Mouse (Mus musculus) spleen, adult 2 months (tissue): ENCODE measurements around the gene Wtap. TPM values are rescaled to one million over a fixed set of nuclear protein-coding genes. Genes with fewer than 3 reads are reported as not detected.
"Not testable (repeated sequence)": the region's sequence is repeated elsewhere in the genome, so short reads cannot be mapped to it uniquely, and the experiment has no call there.

Source experiments
- DNase-seq, 2 experiments: peaks; one replicate each; pipeline versions ENCODE4 v3.0.0 to v3.0.0-alpha.2; 2012 to 2021; ENCODE audit warnings: low spot score in 2 of 2, low read depth in 1 of 2
- H3K27ac ChIP-seq: fragments of 200-500 bp; 2 replicates; pipeline ENCODE4 v1.5.1; 2012; ENCODE audit warnings: low read length, inconsistent platforms; ENCODE audit not compliant: insufficient read depth
- H3K27me3 ChIP-seq: fragments of 200-500 bp; 2 replicates; pipeline ENCODE4 v1.6.1; 2012; ENCODE audit warnings: mild to moderate bottlenecking, moderate library complexity, low read length, inconsistent platforms; ENCODE audit not compliant: control insufficient read depth, insufficient read depth
- H3K36me3 ChIP-seq: fragments of 200-500 bp; 2 replicates; pipeline ENCODE4 v1.6.1; 2012; ENCODE audit warnings: mild to moderate bottlenecking, low read length, inconsistent platforms; ENCODE audit not compliant: control insufficient read depth, insufficient read depth
- H3K4me1 ChIP-seq: fragments of 200-500 bp; 2 replicates; pipeline ENCODE4 v1.6.1; 2011; ENCODE audit warnings: inconsistent platforms; ENCODE audit not compliant: control insufficient read depth, insufficient read depth, insufficient read length
- H3K4me3 ChIP-seq: fragments of 200-500 bp; 2 replicates; pipeline ENCODE4 v1.5.1; 2011; ENCODE audit warnings: mild to moderate bottlenecking, inconsistent platforms; ENCODE audit not compliant: insufficient read depth, insufficient read length; ENCODE audit errors: extremely low read depth
- CTCF ChIP-seq: fragments of 200-500 bp; IDR thresholded peaks from 2 replicates; pipeline ENCODE4 v1.5.1; 2011; ENCODE audit warnings: mild to moderate bottlenecking, inconsistent platforms; ENCODE audit not compliant: insufficient read depth, insufficient read length, insufficient replicate concordance; ENCODE audit errors: extremely low read depth
- POLR2A ChIP-seq: fragments of 200-500 bp; IDR thresholded peaks from 2 replicates; pipeline ENCODE4 v1.6.1; 2011; ENCODE audit warnings: low read depth, low read length, inconsistent platforms
- WGBS: fragments of 180-500 bp; shearing (Covaris S2); methylation state at CpG from one replicate; pipeline ENCODE4 v1.1.7; 2018; 5-methylcytosine and 5-hydroxymethylcytosine counted together
- polyA plus RNA-seq: library from polyadenylated mRNA; depleted of rRNA; stranded (reverse); fragments of >200 nt; gene quantifications from 2 replicates; pipeline ENCODE4 v1.2.3, GENCODE M21; 2012

The Wtap gene
- polyA plus RNA-seq, 1 experiment = 11.7 TPM

DNA sequence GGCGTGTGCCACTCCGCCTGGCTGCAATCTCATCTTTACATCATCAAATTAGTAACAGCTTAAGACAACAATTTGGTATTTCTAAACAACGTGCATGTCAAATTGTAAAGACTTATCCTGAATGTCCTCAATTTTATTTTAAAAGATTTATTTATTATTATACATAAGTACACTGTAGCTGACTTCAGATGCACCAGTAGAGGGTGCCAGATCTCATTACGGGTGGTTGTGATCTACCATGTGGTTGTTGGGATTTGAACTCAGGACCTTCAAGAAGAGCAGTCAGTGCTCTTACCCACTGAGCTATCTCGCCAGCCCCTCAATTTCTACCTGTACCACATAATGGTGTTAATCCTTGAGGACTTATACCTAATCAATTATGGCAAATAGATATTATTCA lies 8.3 kb upstream of the Wtap start:
- not testable (repeated sequence) for H3K27me3 ChIP-seq, H3K27ac ChIP-seq, H3K4me3 ChIP-seq, H3K4me1 ChIP-seq, H3K36me3 ChIP-seq, DNase-seq
- WGBS = 94% methylated on average over 5 of the region's 5 CpGs

DNA sequence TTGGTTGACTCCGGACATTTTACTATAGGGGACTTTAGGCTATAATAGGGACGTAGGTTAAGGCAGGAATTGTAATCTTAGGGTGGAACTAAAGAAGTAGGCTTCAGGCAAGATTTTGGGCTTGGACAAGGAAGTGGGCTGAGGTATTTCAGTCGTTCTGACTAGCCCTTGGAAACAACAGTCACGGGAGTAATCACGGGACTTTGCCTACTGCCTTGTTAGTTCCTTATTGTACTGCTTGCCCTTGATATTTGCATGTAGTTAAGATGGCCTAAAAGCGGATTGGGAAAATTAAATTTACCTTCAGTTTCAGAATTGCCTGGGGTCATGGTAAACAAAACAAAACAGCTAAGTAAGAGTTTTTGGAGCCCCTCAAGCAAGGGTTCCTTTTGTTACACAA lies 5.1 kb upstream of the Wtap start:
- WGBS = 76% methylated on average over 6 of the region's 6 CpGs
- Histone ChIP-seq H3K4me3 (no peak overlapping the region), H3K4me1 (no peaks in the 10 kb centered on the region), H3K27me3 (no peaks in the 10 kb centered on the region), H3K27ac (no peak overlapping the region), H3K36me3 (no peaks in the 10 kb centered on the region)
- no peak for TF ChIP-seq CTCF
- no peak for TF ChIP-seq POLR2A
- DNase-seq = no peak

DNA sequence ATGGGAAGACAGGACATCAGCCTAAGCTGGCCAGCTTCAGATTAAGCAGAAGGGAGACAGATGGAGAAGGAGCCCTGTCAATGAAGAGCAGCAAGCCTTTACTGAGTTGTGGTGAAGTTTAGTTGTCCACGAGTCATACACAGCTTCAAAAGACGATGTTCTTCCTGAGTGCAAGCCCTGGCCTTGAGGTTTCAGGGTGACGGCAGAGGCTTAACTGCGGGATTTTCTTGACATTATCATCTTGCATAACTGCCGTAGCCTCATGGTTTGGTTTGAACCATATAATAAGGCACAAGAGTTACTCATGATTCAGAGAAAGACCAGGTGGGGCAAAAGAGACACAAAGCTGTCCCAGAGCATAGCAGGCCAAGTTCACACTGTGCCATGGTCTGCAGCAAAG lies 3.9 kb upstream of the Wtap start:
- H3K4me1 ChIP-seq = no peaks in the 10 kb centered on the region
- 91% methylated on average over 5 of the region's 5 CpGs for WGBS
- H3K36me3 ChIP-seq = no peaks in the 10 kb centered on the region
- no peak overlapping the region for H3K4me3 ChIP-seq
- no peak overlapping the region for H3K27ac ChIP-seq
- H3K27me3 ChIP-seq = no peaks in the 10 kb centered on the region
- no peak for DNase-seq
- TF ChIP-seq CTCF = no peak
- TF ChIP-seq POLR2A = no peak

DNA sequence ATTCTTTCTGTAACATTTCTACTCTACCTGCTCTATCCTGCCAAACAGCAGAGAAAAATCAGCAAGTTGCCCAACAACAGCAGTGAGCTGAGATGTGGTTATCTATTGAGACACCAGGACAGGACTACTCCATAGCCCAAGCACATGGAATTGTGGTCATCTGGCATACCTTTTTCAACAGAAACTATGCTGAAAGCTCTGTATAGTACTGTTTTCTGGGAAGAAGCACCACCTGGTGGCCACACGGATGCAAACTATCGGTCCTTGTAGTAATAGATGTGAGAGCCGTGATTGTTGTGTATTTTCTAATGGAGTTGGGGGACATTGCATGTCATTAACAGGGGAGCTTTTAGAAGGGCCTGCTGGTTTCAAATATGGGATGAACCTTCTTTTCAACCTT lies 2.4 kb upstream of the Wtap start:
- Histone ChIP-seq H3K4me1 (no peaks in the 10 kb centered on the region), H3K4me3 (no peak overlapping the region), H3K36me3 (no peaks in the 10 kb centered on the region), H3K27ac (no peak overlapping the region), H3K27me3 (no peaks in the 10 kb centered on the region)
- peak; percentile 41; the same call in 1 of the 2 replicates for TF ChIP-seq CTCF
- TF ChIP-seq POLR2A = no peak
- WGBS = 16% methylated on average over 3 of the region's 3 CpGs
- DNase-seq = peak; percentile 15 to 67

DNA sequence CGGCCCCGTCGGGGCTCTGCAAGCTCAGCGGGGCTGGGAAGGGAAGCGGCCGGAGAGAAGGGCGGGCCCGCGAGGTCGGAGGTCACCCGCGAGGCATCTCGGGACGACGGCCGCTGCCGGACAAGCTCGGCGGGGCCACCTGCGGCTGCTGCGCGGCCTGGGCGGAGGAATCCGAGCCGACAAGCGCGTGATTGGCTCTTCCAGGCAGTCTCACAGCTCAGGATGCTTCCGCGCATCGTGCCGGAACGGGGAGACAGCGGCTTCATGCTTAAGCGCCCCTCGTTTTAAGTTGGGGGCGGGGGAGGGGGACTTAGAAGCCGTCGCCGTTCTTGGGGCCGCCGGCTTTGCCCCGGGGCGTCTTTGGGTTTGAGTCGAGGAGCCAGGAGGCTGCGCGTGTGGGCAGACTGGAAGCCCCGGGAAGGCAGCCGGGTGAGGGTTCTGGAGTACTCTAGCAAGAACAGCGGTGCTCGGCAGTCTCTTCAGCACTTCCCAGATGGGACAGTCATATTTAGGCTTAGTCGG lies 1.4 kb downstream of the Wtap start:
- Histone ChIP-seq H3K4me1 (peaks cover 2% of the 10 kb centered on the region; the same call in 1 of the 2 replicates), H3K36me3 (no peaks in the 10 kb centered on the region; the same call in 1 of the 2 replicates), H3K27ac (peak overlapping the region; percentile 100), H3K4me3 (peak overlapping the region; percentile 100), H3K27me3 (no peaks in the 10 kb centered on the region)
- peak; percentile 69 for TF ChIP-seq POLR2A
- TF ChIP-seq CTCF = no peak
- DNase-seq = peak; percentile 75 to 91
- under 1% methylated on average over 50 of the region's 51 CpGs for WGBS

DNA sequence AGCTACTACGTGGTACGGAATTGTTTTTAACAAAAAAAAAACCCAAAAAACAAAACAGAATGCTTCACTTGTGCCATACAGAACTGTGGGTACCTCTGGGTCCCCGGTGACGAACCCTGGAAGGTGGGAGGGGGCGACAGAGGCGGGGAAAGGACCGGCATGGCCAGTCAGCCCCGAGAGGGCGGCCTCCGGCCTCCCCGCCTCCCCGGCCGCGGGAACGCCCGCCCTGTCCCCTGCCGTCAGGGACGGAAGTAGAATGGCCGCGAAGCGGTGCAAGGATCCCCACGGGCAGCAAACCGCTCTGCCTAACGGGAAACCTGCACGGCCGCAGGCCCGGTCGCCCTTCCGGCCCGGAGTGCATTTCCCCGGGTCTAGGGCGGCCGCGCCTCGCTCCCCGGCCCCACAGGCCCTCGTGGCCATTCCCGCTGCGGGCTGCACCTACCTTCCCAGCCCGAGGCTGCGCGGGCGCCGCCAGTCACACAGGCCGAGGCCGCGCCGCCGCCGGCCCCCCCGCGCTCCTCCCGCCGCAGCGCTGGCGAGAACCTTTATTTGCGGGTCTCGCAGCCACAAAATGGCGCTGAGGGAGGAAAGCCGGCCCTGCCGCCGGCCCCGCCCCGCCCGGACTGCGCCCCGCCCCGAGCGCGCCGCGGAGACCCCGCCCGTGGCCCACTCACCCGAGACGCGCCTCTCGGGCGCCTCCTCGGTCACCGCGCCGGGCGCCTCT lies 2.2 kb downstream of the Wtap start:
- no peak for TF ChIP-seq CTCF
- no peak for TF ChIP-seq POLR2A
- Histone ChIP-seq H3K4me3 (peak overlapping the region; percentile 100), H3K4me1 (peaks cover 2% of the 10 kb centered on the region; the same call in 1 of the 2 replicates), H3K27ac (peak overlapping the region; percentile 100), H3K27me3 (no peaks in the 10 kb centered on the region), H3K36me3 (no peaks in the 10 kb centered on the region; the same call in 1 of the 2 replicates)
- peak; percentile 59 to 84 for DNase-seq
- 2% methylated on average over 77 of the region's 84 CpGs for WGBS

DNA sequence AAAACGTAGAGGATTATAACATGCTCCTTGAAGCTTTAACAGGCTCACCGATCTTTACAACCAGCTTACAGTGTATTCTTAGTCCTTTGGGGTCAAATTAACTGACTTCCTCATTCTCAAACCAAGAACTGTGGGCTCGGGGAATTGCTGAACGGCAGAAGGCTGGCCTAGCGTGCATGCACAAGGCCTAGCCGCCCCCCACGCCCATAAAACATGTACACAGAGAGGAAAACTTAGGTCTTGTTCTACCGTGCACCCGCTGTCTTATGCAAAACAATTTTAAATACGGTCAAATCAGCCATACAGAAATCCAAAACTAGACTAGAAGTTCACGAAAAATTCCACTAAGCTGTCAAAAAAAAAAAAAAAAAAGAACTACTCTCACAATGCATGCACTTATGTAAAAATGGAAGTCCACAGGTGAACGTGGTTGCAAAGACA lies 2.8 kb downstream of the Wtap start:
- no peak for TF ChIP-seq POLR2A
- TF ChIP-seq CTCF = no peak
- Histone ChIP-seq H3K27ac (peak overlapping the region; percentile 100), H3K36me3 (no peaks in the 10 kb centered on the region; the same call in 1 of the 2 replicates), H3K27me3 (no peaks in the 10 kb centered on the region), H3K4me1 (peaks cover 2% of the 10 kb centered on the region; the same call in 1 of the 2 replicates), H3K4me3 (peak overlapping the region; percentile 100)
- peak; percentile 43 to 44 for DNase-seq
- WGBS = under 1% methylated on average over 12 of the region's 12 CpGs
